In genomic region chr12:118301866-118302835, GRCm38 (mm10) we compare ENCODE assay signal across 8 mouse cellular contexts. TPM values are rescaled to one million over a fixed set of nuclear protein-coding genes. Genes with fewer than 3 reads are reported as not detected.
DNase-seq lines count a peak whose midpoint lies in the region; ATAC-seq lines count a peak whose summit lies in the region.

No protein-coding gene starts in this region.

- H3K36me3 ChIP-seq in heart, embryonic 13.5 days, result peaks cover 7% of the 10 kb centered on the region; the same call in 1 of the 2 replicates
- peaks cover 14% of the 10 kb centered on the region for H3K36me3 ChIP-seq in liver, embryonic 12.5 days
- H3K36me3 ChIP-seq in stomach, embryonic 15.5 days, result no peaks in the 10 kb centered on the region

- H3K4me2 ChIP-seq in heart, embryonic 13.5 days, result peak overlapping the region; percentile 86
- peak overlapping the region; percentile 91 for H3K4me2 ChIP-seq in liver, embryonic 12.5 days
- peak overlapping the region; percentile 68 for H3K4me2 ChIP-seq in stomach, embryonic 15.5 days

- H3K27ac ChIP-seq in brown adipose tissue, adult 24 weeks (replicated peaks; ENCODE audit: low read depth, low read length), result peak overlapping the region; percentile 59
- H3K27ac ChIP-seq in heart, embryonic 13.5 days (replicated peaks), result peak overlapping the region; percentile 95
- H3K27ac ChIP-seq in liver, embryonic 12.5 days, result peak overlapping the region; percentile 97
- peak overlapping the region; percentile 96 for H3K27ac ChIP-seq in stomach, embryonic 15.5 days

- peak overlapping the region; percentile 88 for H3K9ac ChIP-seq in heart, embryonic 13.5 days
- peak overlapping the region; percentile 93 for H3K9ac ChIP-seq in liver, embryonic 12.5 days
- peak overlapping the region; percentile 74 for H3K9ac ChIP-seq in stomach, embryonic 15.5 days

- peak; percentile 91 for ATAC-seq in heart, embryonic 13.5 days (ENCODE audit: extremely low read depth, insufficient number of reproducible peaks, low FRiP score, low TSS enrichment)
- peak; percentile 85 for ATAC-seq in liver, embryonic 12.5 days
- ATAC-seq in stomach, embryonic 15.5 days (ENCODE audit: insufficient read depth, low FRiP score, low read depth), result peak; percentile 89

- peak; percentile 99 for DNase-seq in CD4-positive, CD25-positive, alpha-beta regulatory T cell, adult 2 months (ENCODE audit: low read depth, low spot score)
- DNase-seq in fat pad, adult 2 months (ENCODE audit: extremely low read depth, low read depth, low spot score), result peak; percentile 43
- peak; percentile 100 for DNase-seq in kidney, postnatal 10 days
- peak; percentile 100 for DNase-seq in natural killer cell, adult 2 months (ENCODE audit: low spot score in 2 of 2)

- no peaks in the 10 kb centered on the region for H3K4me1 ChIP-seq in brown adipose tissue, adult 24 weeks (ENCODE audit: control insufficient read depth, insufficient read depth, insufficient read length, low read length)
- H3K4me1 ChIP-seq in heart, embryonic 13.5 days, result peaks cover 33% of the 10 kb centered on the region
- H3K4me1 ChIP-seq in liver, embryonic 12.5 days, result peaks cover 48% of the 10 kb centered on the region
- H3K4me1 ChIP-seq in stomach, embryonic 15.5 days, result no peaks in the 10 kb centered on the region

- under 1% methylated on average over 69 of the region's 74 CpGs for WGBS in heart, embryonic 13.5 days
- WGBS in liver, embryonic 12.5 days (ENCODE audit: insufficient replicate concordance), result 2% methylated on average over 74 of the region's 74 CpGs
- under 1% methylated on average over 74 of the region's 74 CpGs for WGBS in stomach, embryonic 15.5 days

- H3K9me3 ChIP-seq in heart, embryonic 13.5 days, result no peaks in the 10 kb centered on the region
- H3K9me3 ChIP-seq in liver, embryonic 12.5 days (replicated peaks), result no peaks in the 10 kb centered on the region
- no peaks in the 10 kb centered on the region for H3K9me3 ChIP-seq in stomach, embryonic 15.5 days

- peak overlapping the region; percentile 83 for H3K4me3 ChIP-seq in brown adipose tissue, adult 24 weeks (ENCODE audit: insufficient read depth, low read depth, low read length)
- H3K4me3 ChIP-seq in heart, embryonic 13.5 days, result peak overlapping the region; percentile 80
- H3K4me3 ChIP-seq in liver, embryonic 12.5 days, result peak overlapping the region; percentile 84
- peak overlapping the region; percentile 89 for H3K4me3 ChIP-seq in stomach, embryonic 15.5 days (replicated peaks)

- H3K27me3 ChIP-seq in heart, embryonic 13.5 days (replicated peaks), result no peaks in the 10 kb centered on the region
- H3K27me3 ChIP-seq in liver, embryonic 12.5 days (replicated peaks), result no peaks in the 10 kb centered on the region
- H3K27me3 ChIP-seq in stomach, embryonic 15.5 days (replicated peaks), result no peaks in the 10 kb centered on the region

RNA-seq across cellular contexts. Expression of gene Sp4, which starts 0.9 kb away (rescaled TPM):
- polyA plus RNA-seq in brown adipose tissue, adult 24 weeks (2012; ENCODE audit: insufficient read depth, insufficient read length, missing spikeins), result 2.1 and 2.3 TPM in 2 replicates
- polyA plus RNA-seq in heart, embryonic 13.5 days (2015; fragmentation: Nextera tagmentation; extraction: Ambion mirVana), result 5.6 and 6.0 TPM in 2 replicates
- 7.2 and 7.6 TPM in 2 replicates for polyA plus RNA-seq in liver, embryonic 12.5 days (2016; fragmentation: Nextera tagmentation; extraction: Ambion mirVana)
- 5.5 and 6.1 TPM in 2 replicates for polyA plus RNA-seq in stomach, embryonic 15.5 days (2015; fragmentation: Nextera tagmentation; extraction: Ambion mirVana)

Comparison
In these comparisons a context has a peak if more than half of its experiments do, and no peak if none do; other contexts are left out.
1. Peak in every context shown above with its lines: DNase-seq, ATAC-seq, H3K4me3 ChIP-seq and H3K27ac ChIP-seq.
2. DNase-seq: peak in every context shown above with its lines; median percentile 100 in kidney, postnatal 10 days; 100 in natural killer cell, adult 2 months; 99 in CD4-positive, CD25-positive, alpha-beta regulatory T cell, adult 2 months; 43 in fat pad, adult 2 months.